Mouse (Mus musculus): Measurements from ENCODE around the gene H2-D1. TPM values are rescaled to one million over a fixed set of nuclear protein-coding genes. Genes with fewer than 3 reads are reported as not detected.

The H2-D1 gene
- total and polyA plus RNA-seq, 3 experiments, result 60.1 to 97.9 TPM; not detected in 1

GRCm38 (mm10) chr17:35225456-35225855 lies 37.1 kb upstream of the H2-D1 start:
- H3K9ac ChIP-seq (ENCODE audit: control insufficient read depth, low read depth, low read length, poor library complexity, severe bottlenecking), result no peak overlapping the region
- peaks cover 1% of the 10 kb centered on the region; the same call in 1 of the 2 replicates for H3K79me2 ChIP-seq (ENCODE audit: control insufficient read depth, insufficient read depth, low read length, poor library complexity)
- no peak overlapping the region for H3K27ac ChIP-seq (ENCODE audit: control insufficient read depth, low read depth, low read length)
- no peak overlapping the region for H3K4me3 ChIP-seq (ENCODE audit: control insufficient read depth in 1 of 2, insufficient read depth in 1 of 2, low read depth in 2 of 2, low read length in 2 of 2)
- no peaks in the 10 kb centered on the region for H3K9me3 ChIP-seq (replicated peaks; ENCODE audit: insufficient read depth, low read length)
- peaks cover 0 to 1% of the 10 kb centered on the region in 2 experiments; a peak in 2 of 4 replicates for H3K4me1 ChIP-seq (ENCODE audit: control insufficient read depth in 1 of 2, insufficient read depth in 2 of 2, low read length in 2 of 2)
- H3K36me3 ChIP-seq (ENCODE audit: control insufficient read depth in 1 of 2, insufficient read depth in 2 of 2, low read length in 2 of 2), result peaks cover under 1 to 9% of the 10 kb centered on the region in 2 experiments; a peak in 3 of 4 replicates
- TF ChIP-seq BHLHE40 (IDR thresholded peaks at IDR 0.05; ENCODE audit: borderline replicate concordance, low read depth, low read length) (no peak), NELFE (IDR thresholded peaks at IDR 0.05; ENCODE audit: low read depth, low read length) (no peak), ZC3H11A (IDR thresholded peaks at IDR 0.05; ENCODE audit: low read depth, low read length) (no peak), KAT2A (conservative IDR thresholded peaks at IDR 0.05; ENCODE audit: low read depth, low read length) (no peak), SIN3A (IDR thresholded peaks at IDR 0.05; ENCODE audit: low read length) (no peak), GABPA (IDR thresholded peaks at IDR 0.05; ENCODE audit: low read depth, low read length) (no peak), MYC (IDR thresholded peaks at IDR 0.05; ENCODE audit: low read depth, low read length) (no peak)
- DNase-seq (ENCODE audit: low read depth, low spot score), result no peak
- no peaks in the 10 kb centered on the region for H3K27me3 ChIP-seq (ENCODE audit: control insufficient read depth in 1 of 2, insufficient read depth in 2 of 2, low read length in 2 of 2)

GRCm38 (mm10) chr17:35226561-35227046 lies 35.9 kb upstream of the H2-D1 start:
- Histone ChIP-seq H3K27me3 (ENCODE audit: control insufficient read depth in 1 of 2, insufficient read depth in 2 of 2, low read length in 2 of 2) (no peaks in the 10 kb centered on the region), H3K9me3 (replicated peaks; ENCODE audit: insufficient read depth, low read length) (no peaks in the 10 kb centered on the region), H3K79me2 (ENCODE audit: control insufficient read depth, insufficient read depth, low read length, poor library complexity) (peaks cover 10% of the 10 kb centered on the region), H3K36me3 (ENCODE audit: control insufficient read depth in 1 of 2, insufficient read depth in 2 of 2, low read length in 2 of 2) (peaks cover 0 to 14% of the 10 kb centered on the region in 2 experiments; a peak in 2 of 4 replicates), H3K4me1 (ENCODE audit: control insufficient read depth in 1 of 2, insufficient read depth in 2 of 2, low read length in 2 of 2) (no peaks in the 10 kb centered on the region), H3K27ac (ENCODE audit: control insufficient read depth, low read depth, low read length) (no peak overlapping the region), H3K4me3 (ENCODE audit: control insufficient read depth in 1 of 2, insufficient read depth in 1 of 2, low read depth in 2 of 2, low read length in 2 of 2) (no peak overlapping the region), H3K9ac (ENCODE audit: control insufficient read depth, low read depth, low read length, poor library complexity, severe bottlenecking) (no peak overlapping the region)
- TF ChIP-seq CTCF (IDR thresholded peaks at IDR 0.05 in 2 of 3, conservative IDR thresholded peaks at IDR 0.05 in 1 of 3; ENCODE audit: control insufficient read depth in 1 of 3, insufficient read depth in 1 of 3, low read depth in 2 of 3, low read length in 3 of 3, poor library complexity in 1 of 3, severe bottlenecking in 1 of 3) (peak in 1 of 3 experiments; percentile 19; a peak in 1 of 6 replicates), USF1 (IDR thresholded peaks at IDR 0.05; ENCODE audit: low read depth, low read length) (no peak)
- DNase-seq (ENCODE audit: low read depth, low spot score), result no peak

GRCm38 (mm10) chr17:35231022-35231421 lies 31.5 kb upstream of the H2-D1 start:
- Histone ChIP-seq H3K4me3 (ENCODE audit: control insufficient read depth in 1 of 2, insufficient read depth in 1 of 2, low read depth in 2 of 2, low read length in 2 of 2) (no peak overlapping the region), H3K27ac (ENCODE audit: control insufficient read depth, low read depth, low read length) (no peak overlapping the region), H3K36me3 (ENCODE audit: control insufficient read depth in 1 of 2, insufficient read depth in 2 of 2, low read length in 2 of 2) (peaks cover 6 to 13% of the 10 kb centered on the region in 2 experiments), H3K79me2 (ENCODE audit: control insufficient read depth, insufficient read depth, low read length, poor library complexity) (peaks cover 27% of the 10 kb centered on the region), H3K27me3 (ENCODE audit: control insufficient read depth in 1 of 2, insufficient read depth in 2 of 2, low read length in 2 of 2) (no peaks in the 10 kb centered on the region), H3K9ac (ENCODE audit: control insufficient read depth, low read depth, low read length, poor library complexity, severe bottlenecking) (no peak overlapping the region), H3K4me1 (ENCODE audit: control insufficient read depth in 1 of 2, insufficient read depth in 2 of 2, low read length in 2 of 2) (peaks cover 0 to 9% of the 10 kb centered on the region in 2 experiments; a peak in 2 of 4 replicates), H3K9me3 (replicated peaks; ENCODE audit: insufficient read depth, low read length) (no peaks in the 10 kb centered on the region)
- TF ChIP-seq TCF12 (IDR thresholded peaks at IDR 0.05; ENCODE audit: low read depth, low read length) (no peak), UBTF (IDR thresholded peaks at IDR 0.05; ENCODE audit: borderline replicate concordance, insufficient read depth, low read depth, low read length) (no peak), ZKSCAN1 (IDR thresholded peaks at IDR 0.05; ENCODE audit: low read depth, low read length) (no peak), SIN3A (IDR thresholded peaks at IDR 0.05; ENCODE audit: low read length) (no peak), CHD2 (IDR thresholded peaks at IDR 0.05; ENCODE audit: low read length) (no peak), NELFE (IDR thresholded peaks at IDR 0.05; ENCODE audit: low read depth, low read length) (no peak), ZC3H11A (IDR thresholded peaks at IDR 0.05; ENCODE audit: low read depth, low read length) (no peak), GABPA (IDR thresholded peaks at IDR 0.05; ENCODE audit: low read depth, low read length) (no peak), KAT2A (conservative IDR thresholded peaks at IDR 0.05; ENCODE audit: low read depth, low read length) (no peak), POLR2AphosphoS5 (IDR thresholded peaks at IDR 0.05; ENCODE audit: borderline replicate concordance, low read depth, low read length) (no peak), TAL1 (IDR thresholded peaks at IDR 0.05; ENCODE audit: low read length) (no peak), GATA1 (IDR thresholded peaks at IDR 0.05; ENCODE audit: low read depth, low read length) (no peak), RAD21 (IDR thresholded peaks at IDR 0.05; ENCODE audit: low read depth, low read length) (no peak)
- no peak for DNase-seq (ENCODE audit: low read depth, low spot score)
